Mouse (Mus musculus) activated CD4-positive, CD25-positive, alpha-beta regulatory T cell, adult 4 months (primary cell): ENCODE data around the gene Slc4a7. TPM values are rescaled to one million over a fixed set of nuclear protein-coding genes. Genes with fewer than 3 reads are reported as not detected.
"Not testable (repeated sequence)": the region's sequence is repeated elsewhere in the genome, so short reads cannot be mapped to it uniquely, and the experiment has no call there.

ENCODE experiments used
- ATAC-seq: one replicate; pipeline ENCODE4 v1.8.0; 2017
- polyA plus RNA-seq, 2 experiments: library from polyadenylated mRNA; unstranded; fragments of 100-300 nt; shearing (Covaris generic); gene quantifications; one replicate each; pipeline ENCODE4 v1.2.1; 2017

Slc4a7 gene
- polyA plus RNA-seq, 2 experiments from 2014 or later, result 31.5 to 38.2 TPM

- no peak for ATAC-seq
These were observed 98.7 kb downstream of the Slc4a7 start for GRCm38 (mm10) chr14:14800810-14801209.

GRCm38 (mm10) chr14:14803115-14803514 lies 101.0 kb downstream of the Slc4a7 start, which contains the start of gene Nek10:
Nek10 (plus strand) TSS chr14:14803415.
- not testable (repeated sequence) for ATAC-seq

- ATAC-seq, result no peak
These were observed 101.9 kb downstream of the Slc4a7 start for GRCm38 (mm10) chr14:14803921-14804517.

GRCm38 (mm10) chr14:14804518-14805212 lies 102.6 kb downstream of the Slc4a7 start:
- no peak for ATAC-seq

GRCm38 (mm10) chr14:14832520-14833240 lies 130.6 kb downstream of the Slc4a7 start:
- no peak for ATAC-seq

GRCm38 (mm10) chr14:14833498-14833897 lies 131.4 kb downstream of the Slc4a7 start:
- ATAC-seq, result no peak

- ATAC-seq, result no peak
These were observed 132.2 kb downstream of the Slc4a7 start for GRCm38 (mm10) chr14:14834266-14834665.

- ATAC-seq, result no peak
These were observed 135.5 kb downstream of the Slc4a7 start for GRCm38 (mm10) chr14:14837627-14838026.

GRCm38 (mm10) chr14:14838109-14838508 lies 136.0 kb downstream of the Slc4a7 start:
- ATAC-seq, result no peak

GRCm38 (mm10) chr14:14842734-14843530 lies 140.9 kb downstream of the Slc4a7 start:
- no peak for ATAC-seq

Other genes with a start within 250 kb of the Slc4a7 start
- under 1 TPM in 1 of 2 experiments, not detected in 1; 0.26 TPM for gene Nek10, start 101.1 kb downstream of the Slc4a7 start, polyA plus RNA-seq